Mouse (Mus musculus): ENCODE data around the gene Ikzf1.

- TF ChIP-seq CTCF (IDR thresholded peaks at IDR 0.05; ENCODE audit: low read depth) (no peak), EP300 (IDR thresholded peaks at IDR 0.05; ENCODE audit: low read depth) (no peak)
Measured at GRCm38 (mm10) chr11:11676068-11676741, 8.6 kb upstream of the Ikzf1 start.
